Mouse (Mus musculus): Measurements from ENCODE around the gene Dtd1.

- TF ChIP-seq POLR2A (IDR thresholded peaks at IDR 0.05; ENCODE audit: insufficient read length, low read depth) (no peak), MYOD1 (IDR thresholded peaks at IDR 0.05; ENCODE audit: control insufficient read depth in 1 of 3, insufficient read length in 2 of 3, low read depth in 2 of 3) (no peak)
Observed at GRCm38 (mm10) chr2:144719718-144720117, 120.0 kb downstream of the Dtd1 start.
